Mouse (Mus musculus) liver, adult 2 months (tissue): ENCODE data around the gene Hist1h2bk. TPM values are rescaled to one million over a fixed set of nuclear protein-coding genes. Genes with fewer than 3 reads are reported as not detected.
"Not testable (repeated sequence)": the region's sequence is repeated elsewhere in the genome, so short reads cannot be mapped to it uniquely, and the experiment has no call there.

Source experiments
- DNase-seq: peaks from one replicate; pipeline ENCODE4 v3.0.0-alpha.2; 2011; ENCODE audit warnings: low read depth, low spot score; ENCODE audit errors: extremely low read depth
- H3K27ac ChIP-seq: fragments of 200-500 bp; replicated peaks from 2 replicates; pipeline ENCODE4 v1.5.1; 2012; ENCODE audit warnings: low read depth, mild to moderate bottlenecking, control low read depth, inconsistent platforms, low read length; ENCODE audit not compliant: insufficient read depth
- H3K27me3 ChIP-seq: fragments of 200-500 bp; 2 replicates; pipeline ENCODE4 v1.6.1; 2012; ENCODE audit warnings: mild to moderate bottlenecking, moderate library complexity, low read length, inconsistent platforms; ENCODE audit not compliant: control insufficient read depth, insufficient read depth
- H3K36me3 ChIP-seq: fragments of 200-500 bp; 2 replicates; pipeline ENCODE4 v1.6.1; 2012; ENCODE audit warnings: low read length, inconsistent platforms; ENCODE audit not compliant: control insufficient read depth, insufficient read depth
- H3K4me1 ChIP-seq: fragments of 200-500 bp; 2 replicates; pipeline ENCODE4 v1.6.1; 2011; ENCODE audit warnings: low read length; ENCODE audit not compliant: control insufficient read depth, insufficient read depth
- H3K4me3 ChIP-seq: fragments of 200-500 bp; 2 replicates; pipeline ENCODE4 v1.5.1; 2011; ENCODE audit warnings: low read depth, mild to moderate bottlenecking, control low read depth, low read length, moderate library complexity; ENCODE audit not compliant: insufficient read depth
- H3K79me2 ChIP-seq: fragments of 200-500 bp; 2 replicates; pipeline ENCODE4 v1.6.1; 2012; ENCODE audit warnings: inconsistent platforms, mild to moderate bottlenecking, low read length, moderate library complexity; ENCODE audit not compliant: control insufficient read depth, insufficient read depth
- H3K9ac ChIP-seq: fragments of 200-500 bp; 2 replicates; pipeline ENCODE4 v1.6.1; 2012; ENCODE audit warnings: low read depth, mild to moderate bottlenecking, control low read depth, inconsistent platforms, low read length
- CTCF ChIP-seq: fragments of 200-500 bp; IDR thresholded peaks from 2 replicates; pipeline ENCODE4 v1.5.1; 2011; ENCODE audit warnings: low read depth, low read length, control low read depth
- POLR2A ChIP-seq: fragments of 200-500 bp; IDR thresholded peaks from 2 replicates; pipeline ENCODE4 v1.6.1; 2011; ENCODE audit warnings: low read length, control low read depth; ENCODE audit not compliant: insufficient read depth; ENCODE audit errors: extremely low read depth
- WGBS: fragments of 180-500 bp; shearing (Covaris S2); methylation state at CpG from one replicate; pipeline ENCODE4 v1.1.7; 2018; 5-methylcytosine and 5-hydroxymethylcytosine counted together
- polyA plus RNA-seq: library from polyadenylated mRNA; depleted of rRNA; stranded (reverse); fragments of >200 nt; gene quantifications from 2 replicates; pipeline ENCODE4 v1.2.3, GENCODE M21; 2012; rRNA removed
- total RNA-seq: library from RNA; depleted of rRNA; stranded (reverse); fragments of >200 nt; gene quantifications from 2 replicates; pipeline ENCODE4 v1.2.3, GENCODE M21; 2014; rRNA removed

Gene Hist1h2bk
- total RNA-seq: 15.6 and 28.1 TPM in 2 replicates
- polyA plus RNA-seq: 0.46 and 0.48 TPM in 2 replicates

- not testable (repeated sequence) for H3K79me2 ChIP-seq, H3K36me3 ChIP-seq, H3K27me3 ChIP-seq
- Histone ChIP-seq H3K9ac (peak within 1 kb of the TSS; percentile 48; the same call in 1 of the 2 replicates), H3K4me3 (peak within 1 kb of the TSS; percentile 71), H3K4me1 (peaks cover 10% of the 10 kb centered on the region; the same call in 1 of the 2 replicates), H3K27ac (peak within 1 kb of the TSS; percentile 71)
- peak; percentile 96 for DNase-seq
- TF ChIP-seq POLR2A: 0 out of 2 replicates have a peak, but pooled peaks have one; percentile 14
- under 1% methylated on average over 30 of the region's 69 CpGs for WGBS
These were observed at the start of gene Hist1h2bk, which contains the start of gene Hist1h2ah for GRCm38 (mm10) chr13:22035267-22036148. TSS of gene Hist1h2bk (plus strand) at chr13:22035870. TSS of gene Hist1h2ah (minus strand) at chr13:22035568.

DNA sequence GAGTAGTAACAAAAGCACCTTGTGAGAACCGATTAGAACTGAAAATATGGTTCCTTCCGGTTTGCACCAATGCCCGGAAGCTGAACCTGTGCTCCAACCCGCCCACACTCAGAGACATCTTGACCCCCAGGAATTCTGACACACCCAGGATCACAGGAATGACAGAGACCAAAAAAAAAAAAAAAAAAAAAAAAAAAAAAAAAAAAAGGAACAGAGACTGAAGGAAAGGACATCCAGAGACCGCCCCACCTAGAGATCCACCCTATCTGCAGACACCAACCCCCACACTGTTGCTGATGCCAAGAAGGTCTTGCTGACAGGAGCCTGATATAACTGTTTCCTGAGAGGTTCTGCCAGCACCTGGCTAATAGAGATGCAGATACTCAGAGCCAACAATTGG, 43.1 kb upstream of the Hist1h2bk start:
- no peaks in the 10 kb centered on the region; the same call in 1 of the 2 replicates for H3K36me3 ChIP-seq
- peaks cover 12% of the 10 kb centered on the region; the same call in 1 of the 2 replicates for H3K27me3 ChIP-seq
- H3K79me2 ChIP-seq: no peaks in the 10 kb centered on the region
- 90% methylated on average over 5 of the region's 5 CpGs for WGBS
- H3K4me1 ChIP-seq: no peaks in the 10 kb centered on the region
- H3K9ac ChIP-seq: no peak overlapping the region
- TF ChIP-seq POLR2A: no peak
- no peak for TF ChIP-seq CTCF
- no peak overlapping the region for H3K4me3 ChIP-seq
- no peak overlapping the region for H3K27ac ChIP-seq
- DNase-seq: no peak

DNA sequence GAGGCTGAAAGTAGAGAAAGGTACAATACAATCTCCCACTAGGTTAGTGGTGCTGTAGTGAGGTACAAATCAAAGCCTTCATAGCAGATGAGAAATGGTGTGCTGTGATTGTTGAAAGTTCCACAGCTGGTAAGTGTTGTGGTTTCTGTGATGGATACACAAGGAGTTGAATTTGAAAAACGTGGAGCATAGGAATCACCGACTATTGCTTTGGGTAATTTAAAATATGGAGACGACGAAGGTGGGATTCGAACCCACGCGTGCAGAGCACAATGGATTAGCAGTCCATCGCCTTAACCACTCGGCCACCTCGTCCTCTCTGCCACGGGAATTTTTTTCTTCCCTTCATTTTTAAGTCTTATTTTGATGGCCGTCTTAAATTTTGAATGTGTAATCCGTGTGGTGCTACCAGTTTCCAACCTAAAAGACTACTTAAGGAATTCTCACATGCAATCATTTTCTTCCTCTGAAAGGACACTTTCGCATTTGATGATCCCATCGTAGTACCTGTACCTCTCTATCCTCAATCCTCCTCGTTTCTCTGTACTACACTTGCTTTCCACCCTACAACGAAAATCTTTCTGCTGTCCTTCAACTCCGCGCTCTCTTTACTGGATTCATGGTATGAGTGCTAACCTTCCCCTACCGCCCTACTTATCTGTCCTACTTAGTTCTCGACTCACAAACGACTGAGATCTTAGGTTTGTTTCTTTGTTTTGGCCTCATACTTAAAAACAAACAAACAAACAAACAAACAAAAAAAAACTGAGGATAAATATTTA, 41.5 kb upstream of the Hist1h2bk start:
- no peaks in the 10 kb centered on the region for H3K79me2 ChIP-seq
- no peaks in the 10 kb centered on the region; the same call in 1 of the 2 replicates for H3K36me3 ChIP-seq
- no peaks in the 10 kb centered on the region for H3K4me1 ChIP-seq
- peaks cover 14% of the 10 kb centered on the region; the same call in 1 of the 2 replicates for H3K27me3 ChIP-seq
- 13% methylated on average over 22 of the region's 22 CpGs for WGBS
- no peak overlapping the region for H3K27ac ChIP-seq
- TF ChIP-seq CTCF: no peak
- TF ChIP-seq POLR2A: no peak
- no peak overlapping the region for H3K9ac ChIP-seq
- no peak overlapping the region for H3K4me3 ChIP-seq
- DNase-seq: peak; percentile 53

- Histone ChIP-seq H3K4me3 (no peak overlapping the region), H3K9ac (no peak overlapping the region), H3K79me2 (no peaks in the 10 kb centered on the region), H3K4me1 (no peaks in the 10 kb centered on the region), H3K36me3 (no peaks in the 10 kb centered on the region; the same call in 1 of the 2 replicates), H3K27me3 (peaks cover 14% of the 10 kb centered on the region; the same call in 1 of the 2 replicates), H3K27ac (no peak overlapping the region)
- no peak for DNase-seq
- 14% methylated on average over 8 of the region's 8 CpGs for WGBS
- TF ChIP-seq POLR2A (no peak), CTCF (no peak)
These were observed 40.8 kb upstream of the Hist1h2bk start for GRCm38 (mm10) chr13:21994896-21995295.

GRCm38 (mm10) chr13:21995331-21995914, 40.2 kb upstream of the Hist1h2bk start:
- DNase-seq: no peak
- Histone ChIP-seq H3K4me3 (no peak overlapping the region), H3K36me3 (no peaks in the 10 kb centered on the region), H3K4me1 (no peaks in the 10 kb centered on the region), H3K79me2 (no peaks in the 10 kb centered on the region), H3K9ac (no peak overlapping the region), H3K27ac (no peak overlapping the region), H3K27me3 (peaks cover 14% of the 10 kb centered on the region; the same call in 1 of the 2 replicates)
- 3% methylated on average over 21 of the region's 21 CpGs for WGBS
- no peak for TF ChIP-seq POLR2A
- TF ChIP-seq CTCF: 0 out of 2 replicates have a peak, but pooled peaks have one; percentile 4
